Mouse (Mus musculus) myocyte (in vitro differentiated cells): ENCODE results near the gene C1qtnf3. TPM values are rescaled to one million over a fixed set of nuclear protein-coding genes. Genes with fewer than 3 reads are reported as not detected.
A peak's percentile ranks its signal among the peaks of the same experiment; 100 is the strongest.

ENCODE experiments used
- H3K27me3 ChIP-seq: one replicate; pipeline ENCODE4 v1.6.1; 2011; ENCODE audit not compliant: control insufficient read depth, insufficient read depth, insufficient read length
- H3K36me3 ChIP-seq: one replicate; pipeline ENCODE4 v1.6.1; 2011; ENCODE audit not compliant: control insufficient read depth, insufficient read depth
- H3K4me2 ChIP-seq: one replicate; pipeline ENCODE4 v1.6.1; 2011; ENCODE audit warnings: low read depth, control low read depth
- H3K4me3 ChIP-seq: one replicate; pipeline ENCODE4 v1.5.1; 2011; ENCODE audit warnings: mild to moderate bottlenecking, control low read depth, moderate library complexity
- H3K79me2 ChIP-seq: one replicate; pipeline ENCODE4 v1.6.1; 2011; ENCODE audit not compliant: control insufficient read depth, insufficient read depth
- H3ac ChIP-seq: one replicate; pipeline ENCODE4 v1.6.1; 2011; ENCODE audit not compliant: control insufficient read depth, insufficient read length
- CEBPB ChIP-seq: IDR thresholded peaks from 2 replicates; pipeline ENCODE4 v1.6.1; 2011; ENCODE audit warnings: mild to moderate bottlenecking, moderate library complexity; ENCODE audit not compliant: poor library complexity, insufficient read depth, severe bottlenecking
- E2F4 ChIP-seq: IDR thresholded peaks from one replicate; pipeline ENCODE4 v1.6.1; 2011; ENCODE audit warnings: mild to moderate bottlenecking, control low read depth, moderate library complexity; ENCODE audit not compliant: insufficient read depth
- MAX ChIP-seq: IDR thresholded peaks from one replicate; pipeline ENCODE4 v1.6.1; 2011; ENCODE audit warnings: low read depth, mild to moderate bottlenecking, control low read depth
- MYOD1 ChIP-seq, 3 experiments: IDR thresholded peaks; one replicate each; pipeline ENCODE4 v1.6.1; 2011; ENCODE audit warnings: control low read depth in 2 of 3, low read depth in 2 of 3, mild to moderate bottlenecking in 2 of 3, moderate library complexity in 1 of 3; ENCODE audit not compliant: insufficient read length in 2 of 3, control insufficient read depth in 1 of 3
- MYOG ChIP-seq, 3 experiments: IDR thresholded peaks; one replicate each; pipeline ENCODE4 v1.6.1; 2011; ENCODE audit warnings: control low read depth in 2 of 3, low read depth in 2 of 3, mild to moderate bottlenecking in 2 of 3; ENCODE audit not compliant: insufficient read length in 2 of 3, control insufficient read depth in 1 of 3, insufficient read depth in 1 of 3
- POLR2A ChIP-seq: IDR thresholded peaks from one replicate; pipeline ENCODE4 v1.6.1; 2011; ENCODE audit warnings: low read depth, mild to moderate bottlenecking, control low read depth, moderate library complexity; ENCODE audit not compliant: insufficient read length
- POLR2AphosphoS2 ChIP-seq: IDR thresholded peaks from one replicate; pipeline ENCODE4 v1.6.1; 2011; ENCODE audit warnings: low read depth, control low read depth; ENCODE audit not compliant: insufficient read length
- REST ChIP-seq: IDR thresholded peaks from one replicate; pipeline ENCODE4 v1.6.1; 2011; ENCODE audit warnings: mild to moderate bottlenecking, control low read depth, moderate library complexity; ENCODE audit not compliant: insufficient read depth, insufficient read length
- SRF ChIP-seq: IDR thresholded peaks from one replicate; pipeline ENCODE4 v1.6.1; 2011; ENCODE audit warnings: low read depth; ENCODE audit not compliant: control insufficient read depth, insufficient read length
- TCF12 ChIP-seq: IDR thresholded peaks from one replicate; pipeline ENCODE4 v1.6.1; 2011; ENCODE audit warnings: mild to moderate bottlenecking, control low read depth; ENCODE audit not compliant: poor library complexity, insufficient read depth, severe bottlenecking
- TCF3 ChIP-seq: IDR thresholded peaks from one replicate; pipeline ENCODE4 v1.6.1; 2011; ENCODE audit warnings: low read depth, control low read depth; ENCODE audit not compliant: insufficient read length
- USF1 ChIP-seq: IDR thresholded peaks from one replicate; pipeline ENCODE4 v1.6.1; 2011; ENCODE audit warnings: low read depth, mild to moderate bottlenecking, control low read depth, moderate library complexity
- polyA plus RNA-seq: library from polyadenylated mRNA; unstranded; fragments of >200 nt; fragmentation: generic; extraction: Trizol; gene quantifications from one replicate; pipeline ENCODE4 v1.2.1, GENCODE M21; 2012; ENCODE audit warnings: missing spikeins

Gene C1qtnf3
- polyA plus RNA-seq, 1 experiment: 77.5 TPM

DNA sequence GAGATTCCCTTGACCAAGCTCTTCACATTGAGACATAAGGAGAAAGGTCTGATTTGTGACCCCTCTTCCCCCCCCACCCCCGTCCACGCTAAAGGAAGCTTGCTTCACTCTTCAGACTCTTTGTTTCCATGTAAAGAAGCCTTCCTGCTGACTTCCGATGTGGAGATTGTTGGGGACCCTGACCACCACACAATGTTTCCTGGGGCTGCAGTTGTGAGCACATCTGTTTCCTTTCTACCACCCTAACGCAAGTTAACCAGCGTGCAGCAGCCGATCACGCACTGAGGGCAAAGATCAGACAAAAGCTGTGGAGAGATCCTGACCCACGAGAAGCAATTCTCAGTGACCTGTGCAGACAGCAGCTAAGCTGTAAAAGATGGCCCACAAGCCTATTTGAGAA lies 24.8 kb upstream of the C1qtnf3 start:
- no peaks in the 10 kb centered on the region for H3K79me2 ChIP-seq
- H3K27me3 ChIP-seq: no peaks in the 10 kb centered on the region
- no peaks in the 10 kb centered on the region for H3K36me3 ChIP-seq
- no peak overlapping the region for H3K4me2 ChIP-seq
- no peak overlapping the region for H3ac ChIP-seq
- TF ChIP-seq MYOG (IDR thresholded peaks at IDR 0.05; ENCODE audit: control insufficient read depth in 1 of 3, insufficient read depth in 1 of 3, insufficient read length in 2 of 3, low read depth in 2 of 3): no peak
- TF ChIP-seq TCF12: no peak
- no peak for TF ChIP-seq SRF
- TF ChIP-seq POLR2A: no peak
- no peak for TF ChIP-seq USF1
- no peak for TF ChIP-seq MAX
- TF ChIP-seq E2F4: no peak
- no peak for TF ChIP-seq TCF3
- TF ChIP-seq POLR2AphosphoS2: no peak
- no peak for TF ChIP-seq REST
- TF ChIP-seq CEBPB: no peak
- no peak for TF ChIP-seq MYOD1 (IDR thresholded peaks at IDR 0.05; ENCODE audit: control insufficient read depth in 1 of 3, insufficient read length in 2 of 3, low read depth in 2 of 3)
- H3K4me3 ChIP-seq: no peak overlapping the region

DNA sequence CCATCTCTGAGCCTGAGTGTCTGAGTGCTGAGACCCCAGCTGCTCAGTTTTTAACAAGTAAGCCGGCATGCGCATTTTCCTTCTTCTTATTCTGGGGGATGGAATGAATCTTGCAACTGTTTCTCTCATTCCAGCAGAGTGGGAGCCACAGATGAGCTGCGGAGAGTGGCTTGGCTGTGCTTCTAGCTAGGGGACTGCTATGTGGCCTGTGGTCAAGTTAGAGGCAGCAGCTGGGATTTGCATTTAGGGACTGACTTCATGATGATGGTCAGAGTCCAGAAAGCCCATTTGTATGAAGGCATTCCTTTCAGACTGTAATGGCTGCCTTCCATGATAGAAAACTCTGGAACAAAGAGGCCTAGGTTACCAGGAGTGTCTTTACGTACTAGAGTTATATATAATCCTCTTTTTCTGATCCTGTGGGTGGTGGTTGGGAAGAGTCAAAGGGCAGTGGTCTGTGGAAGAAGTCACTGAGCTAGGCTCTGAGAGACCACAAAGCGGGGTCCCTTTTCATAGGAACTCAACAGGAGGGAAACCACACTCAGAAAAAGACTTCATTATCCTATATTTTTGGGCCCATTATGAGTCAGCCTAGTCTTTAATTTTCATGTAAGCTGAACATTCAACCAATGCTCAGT lies 23.4 kb upstream of the C1qtnf3 start:
- Histone ChIP-seq H3K36me3 (no peaks in the 10 kb centered on the region), H3K27me3 (no peaks in the 10 kb centered on the region), H3K79me2 (no peaks in the 10 kb centered on the region), H3K4me3 (no peak overlapping the region), H3ac (no peak overlapping the region), H3K4me2 (peak overlapping the region; percentile 39)
- TF ChIP-seq MYOG (IDR thresholded peaks at IDR 0.05; ENCODE audit: control insufficient read depth in 1 of 3, insufficient read depth in 1 of 3, insufficient read length in 2 of 3, low read depth in 2 of 3) (peak; percentile 70 to 99 (median 97)), SRF (no peak), E2F4 (no peak), TCF3 (peak; percentile 39), TCF12 (peak; percentile 62), MYOD1 (IDR thresholded peaks at IDR 0.05; ENCODE audit: control insufficient read depth in 1 of 3, insufficient read length in 2 of 3, low read depth in 2 of 3) (peak; percentile 48 to 95 (median 86)), CEBPB (no peak), REST (no peak), USF1 (no peak)

DNA sequence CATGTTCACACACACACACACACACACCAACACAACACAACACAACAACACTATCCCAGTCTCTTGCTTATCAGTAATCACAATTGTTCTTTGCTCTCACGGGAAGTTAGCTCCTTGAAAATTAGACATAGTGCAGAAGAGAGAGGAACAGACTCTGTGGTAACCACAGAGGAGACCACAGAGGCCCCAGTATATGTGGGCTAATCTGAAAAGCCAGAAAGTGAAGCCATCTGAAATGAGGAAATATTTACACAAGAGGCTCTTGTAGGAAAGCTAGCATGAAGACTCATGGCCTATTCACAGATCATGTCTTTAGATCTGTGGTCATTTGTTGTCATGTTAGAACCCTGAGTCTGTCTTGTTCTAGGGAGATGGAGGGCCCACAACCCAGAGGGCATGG lies 18.2 kb upstream of the C1qtnf3 start:
- Histone ChIP-seq H3K79me2 (no peaks in the 10 kb centered on the region), H3K4me2 (no peak overlapping the region), H3K27me3 (no peaks in the 10 kb centered on the region), H3K4me3 (no peak overlapping the region), H3ac (no peak overlapping the region), H3K36me3 (no peaks in the 10 kb centered on the region)
- TF ChIP-seq USF1: no peak
- TF ChIP-seq E2F4: no peak
- no peak for TF ChIP-seq SRF
- TF ChIP-seq MYOG (IDR thresholded peaks at IDR 0.05; ENCODE audit: control insufficient read depth in 1 of 3, insufficient read depth in 1 of 3, insufficient read length in 2 of 3, low read depth in 2 of 3): no peak
- TF ChIP-seq TCF12: no peak
- no peak for TF ChIP-seq MAX
- no peak for TF ChIP-seq CEBPB
- no peak for TF ChIP-seq POLR2A
- no peak for TF ChIP-seq REST
- TF ChIP-seq TCF3: no peak
- no peak for TF ChIP-seq MYOD1 (IDR thresholded peaks at IDR 0.05; ENCODE audit: control insufficient read depth in 1 of 3, insufficient read length in 2 of 3, low read depth in 2 of 3)
- TF ChIP-seq POLR2AphosphoS2: no peak

DNA sequence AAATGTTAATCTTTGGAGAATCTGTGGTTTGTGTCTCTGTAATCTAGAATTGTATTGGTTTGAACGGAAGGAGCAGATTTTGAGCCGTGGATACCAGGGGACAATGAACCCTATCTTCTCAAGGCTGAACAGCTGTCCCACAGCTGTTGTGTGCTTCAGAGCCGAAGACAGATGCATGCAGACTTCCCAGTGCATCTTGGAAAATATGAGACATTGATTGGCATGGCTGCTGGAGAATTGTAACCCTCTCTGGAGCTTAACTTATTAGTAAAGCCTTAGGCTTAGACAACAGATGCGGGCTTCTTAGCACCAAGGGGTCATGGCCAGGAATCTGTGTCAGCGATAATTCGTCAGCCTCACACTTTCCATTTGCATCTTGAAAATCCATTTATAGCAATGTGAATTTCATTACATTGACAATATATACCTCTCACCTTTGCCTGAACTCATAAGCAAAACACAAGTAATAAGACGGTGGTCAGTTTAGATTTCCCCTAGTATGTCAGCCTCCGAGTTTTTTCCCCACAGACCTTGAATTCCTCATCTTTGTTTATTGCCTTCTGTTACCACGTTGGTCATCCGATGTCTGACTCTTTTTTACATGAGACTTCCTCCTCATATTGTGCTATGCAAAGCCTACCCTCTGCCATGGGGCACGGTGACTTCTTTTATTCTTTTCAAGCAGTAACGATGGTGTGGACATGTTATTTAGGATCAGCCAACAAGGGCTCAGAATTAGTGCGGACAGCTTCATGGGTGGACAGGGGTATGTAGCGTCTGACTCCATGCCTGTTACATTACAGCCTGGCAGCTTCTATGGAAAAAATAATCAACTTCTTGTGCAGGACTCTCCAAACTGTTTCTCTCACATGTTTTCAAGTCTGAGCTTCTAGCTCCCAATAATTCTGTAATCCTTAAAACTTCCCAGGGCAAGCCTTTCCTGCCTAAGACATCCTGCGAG lies 11.7 kb upstream of the C1qtnf3 start:
- Histone ChIP-seq H3K79me2 (no peaks in the 10 kb centered on the region), H3K36me3 (no peaks in the 10 kb centered on the region), H3K4me3 (no peak overlapping the region), H3ac (no peak overlapping the region), H3K4me2 (peak overlapping the region; percentile 71), H3K27me3 (no peaks in the 10 kb centered on the region)
- TF ChIP-seq REST (no peak), MYOG (IDR thresholded peaks at IDR 0.05; ENCODE audit: control insufficient read depth in 1 of 3, insufficient read depth in 1 of 3, insufficient read length in 2 of 3, low read depth in 2 of 3) (peak; percentile 87 to 100 (median 98)), MYOD1 (IDR thresholded peaks at IDR 0.05; ENCODE audit: control insufficient read depth in 1 of 3, insufficient read length in 2 of 3, low read depth in 2 of 3) (peak; percentile 100), TCF12 (peak; percentile 100), TCF3 (peak; percentile 100), SRF (peak; percentile 52)
